Mouse (Mus musculus) limb, embryonic 11.5 days (tissue): ENCODE results near the gene Chid1. TPM values are rescaled to one million over a fixed set of nuclear protein-coding genes. Genes with fewer than 3 reads are reported as not detected.
A peak's percentile ranks its signal among the peaks of the same experiment; 100 is the strongest.

Experiments
- ATAC-seq: fragments of 200-750 bp; cut with Nextera tagmentation; 2 replicates; pipeline ENCODE4 v1.8.0; 2017; ENCODE audit warnings: low read depth; ENCODE audit not compliant: insufficient number of reproducible peaks, low FRiP score, low TSS enrichment
- DNase-seq: peaks from one replicate; pipeline ENCODE4 v3.0.0-alpha.2; 2015; ENCODE audit warnings: low spot score
- H3K27ac ChIP-seq: fragments of 300-500 bp; sonication (generic); replicated peaks from 2 replicates; pipeline ENCODE4 v1.5.1; 2014; ENCODE audit warnings: low read depth, mild to moderate bottlenecking, low read length
- H3K27me3 ChIP-seq: fragments of 300-500 bp; sonication (generic); 2 replicates; pipeline ENCODE4 v1.6.1; 2014; ENCODE audit warnings: mild to moderate bottlenecking, low read length, mixed read lengths; ENCODE audit not compliant: control insufficient read depth, insufficient read depth
- H3K36me3 ChIP-seq: fragments of 300-500 bp; sonication (generic); 2 replicates; pipeline ENCODE4 v1.6.1; 2014; ENCODE audit warnings: mild to moderate bottlenecking, low read length, moderate library complexity, mixed read lengths; ENCODE audit not compliant: control insufficient read depth, insufficient read depth
- H3K4me1 ChIP-seq: fragments of 300-500 bp; sonication (generic); 2 replicates; pipeline ENCODE4 v1.6.1; 2014; ENCODE audit warnings: low read length, mixed read lengths; ENCODE audit not compliant: control insufficient read depth, insufficient read depth
- H3K4me2 ChIP-seq: fragments of 300-500 bp; sonication (generic); 2 replicates; pipeline ENCODE4 v1.6.1; 2014; ENCODE audit warnings: low read depth, mild to moderate bottlenecking, moderate library complexity; ENCODE audit not compliant: severe bottlenecking
- H3K4me3 ChIP-seq: fragments of 300-500 bp; sonication (generic); 2 replicates; pipeline ENCODE4 v1.5.1; 2014; ENCODE audit warnings: low read depth, low read length
- H3K9ac ChIP-seq: fragments of 300-500 bp; sonication (generic); 2 replicates; pipeline ENCODE4 v1.6.1; 2014; ENCODE audit warnings: mild to moderate bottlenecking, low read length
- H3K9me3 ChIP-seq: fragments of 300-500 bp; sonication (generic); 2 replicates; pipeline ENCODE4 v1.6.1; 2016; ENCODE audit warnings: low read length; ENCODE audit not compliant: control insufficient read depth
- WGBS: fragments of 180-500 bp; shearing (Covaris S2); extraction: QIAGEN DNeasy Blood & Tissue Kit; methylation state at CpG from one replicate; pipeline ENCODE4 v1.1.7; 2014; 5-methylcytosine and 5-hydroxymethylcytosine counted together
- polyA plus RNA-seq: library from polyadenylated mRNA; unstranded; fragments of >200 nt; fragmentation: Nextera tagmentation; extraction: Ambion mirVana; gene quantifications from 2 replicates; pipeline ENCODE4 v1.2.1, GENCODE M21; 2014

Chid1 gene
- polyA plus RNA-seq, 1 experiment from 2014 or later = 27.4 TPM

DNA sequence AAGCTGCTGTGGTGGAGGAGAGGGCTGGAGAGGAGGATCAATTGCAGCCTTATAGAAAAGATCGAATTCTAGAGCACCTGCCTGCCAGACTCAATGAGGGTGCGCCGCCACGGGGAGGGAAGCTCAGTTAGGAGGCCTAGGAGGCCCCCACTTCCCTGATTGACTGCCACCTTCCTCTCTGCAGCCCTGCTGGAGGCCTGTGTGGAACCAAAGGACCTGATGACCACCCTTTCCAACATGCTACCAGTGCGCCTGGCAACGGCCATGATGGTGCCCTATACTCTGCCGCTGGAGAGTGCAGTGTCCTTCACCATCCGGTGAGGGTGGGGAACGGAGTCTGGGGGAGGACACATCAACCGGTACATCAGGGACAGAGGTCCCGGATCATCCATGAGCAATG lies 81.0 kb downstream of the Chid1 start:
- peaks cover 23% of the 10 kb centered on the region for H3K4me1 ChIP-seq
- no peaks in the 10 kb centered on the region for H3K9me3 ChIP-seq
- H3K4me3 ChIP-seq = no peak overlapping the region
- peaks cover 35% of the 10 kb centered on the region for H3K27me3 ChIP-seq
- no peak for DNase-seq
- no peaks in the 10 kb centered on the region for H3K36me3 ChIP-seq
- H3K4me2 ChIP-seq = no peak overlapping the region
- WGBS = 89% methylated on average over 11 of the region's 11 CpGs
- H3K9ac ChIP-seq = no peak overlapping the region
- no peak overlapping the region for H3K27ac ChIP-seq
- no peak for ATAC-seq

DNA sequence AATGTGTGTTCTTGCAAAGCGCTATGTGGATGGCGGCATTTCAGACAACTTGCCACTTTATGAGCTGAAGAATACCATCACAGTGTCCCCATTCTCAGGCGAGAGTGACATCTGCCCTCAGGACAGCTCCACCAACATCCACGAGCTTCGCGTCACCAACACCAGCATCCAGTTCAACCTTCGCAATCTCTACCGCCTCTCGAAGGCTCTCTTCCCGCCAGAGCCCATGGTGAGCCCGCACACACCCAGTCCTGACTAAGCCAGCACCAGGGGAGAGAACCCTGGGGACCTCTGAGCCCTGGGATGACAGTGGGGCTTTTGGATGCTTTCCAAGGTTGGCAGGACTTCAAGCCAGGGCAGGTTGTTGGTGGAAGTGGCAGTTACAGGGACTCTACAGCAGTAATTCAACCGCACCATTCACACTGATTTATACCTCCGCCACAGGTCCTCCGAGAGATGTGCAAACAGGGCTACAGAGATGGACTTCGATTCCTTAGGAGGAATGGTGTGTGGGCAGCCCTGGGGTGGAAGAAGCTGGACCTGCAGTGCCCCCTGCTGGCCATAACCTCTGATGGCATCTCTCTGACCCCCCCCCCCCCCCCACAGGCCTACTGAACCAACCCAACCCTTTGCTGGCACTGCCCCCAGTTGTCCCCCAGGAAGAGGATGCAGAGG lies 81.5 kb downstream of the Chid1 start:
- WGBS = 73% methylated on average over 15 of the region's 15 CpGs
- H3K27me3 ChIP-seq = peaks cover 30% of the 10 kb centered on the region
- H3K4me1 ChIP-seq = peaks cover 21% of the 10 kb centered on the region
- no peak overlapping the region for H3K4me2 ChIP-seq
- DNase-seq (peak; percentile 68), ATAC-seq (no peak)
- H3K36me3 ChIP-seq = no peaks in the 10 kb centered on the region
- no peak overlapping the region for H3K27ac ChIP-seq
- no peak overlapping the region for H3K9ac ChIP-seq
- H3K4me3 ChIP-seq = no peak overlapping the region
- no peaks in the 10 kb centered on the region for H3K9me3 ChIP-seq

- H3K27ac ChIP-seq = no peak overlapping the region
- 97% methylated on average over 14 of the region's 14 CpGs for WGBS
- no peak overlapping the region for H3K4me2 ChIP-seq
- H3K9ac ChIP-seq = no peak overlapping the region
- no peak overlapping the region for H3K4me3 ChIP-seq
- peaks cover 24% of the 10 kb centered on the region for H3K27me3 ChIP-seq
- no peak for ATAC-seq
- no peaks in the 10 kb centered on the region for H3K36me3 ChIP-seq
- no peaks in the 10 kb centered on the region for H3K9me3 ChIP-seq
- no peak for DNase-seq
- peaks cover 17% of the 10 kb centered on the region for H3K4me1 ChIP-seq
Measured at GRCm38 (mm10) chr7:141457236-141457635, 82.4 kb downstream of the Chid1 start.

DNA sequence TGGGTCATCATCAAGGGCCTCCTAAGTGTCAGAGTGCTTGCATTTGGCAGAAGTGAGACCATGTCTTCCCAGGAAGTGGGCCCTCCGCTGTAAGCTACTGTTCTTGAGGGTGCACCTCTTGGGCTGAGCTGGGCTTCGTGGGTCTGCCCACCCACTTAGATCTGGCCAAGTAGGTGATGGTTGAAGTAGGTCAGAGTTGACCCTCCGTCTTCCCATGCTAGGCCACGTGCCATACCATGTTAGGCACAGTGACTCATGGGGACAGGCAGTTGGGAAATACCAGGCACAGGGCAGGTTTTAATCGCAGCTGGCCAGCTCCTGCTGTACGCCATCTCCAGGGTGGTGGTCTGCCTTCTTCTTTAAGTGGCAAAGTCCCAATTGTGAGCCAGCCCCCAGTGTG lies 82.9 kb downstream of the Chid1 start:
- DNase-seq = no peak
- no peak overlapping the region for H3K4me3 ChIP-seq
- peaks cover 2% of the 10 kb centered on the region; the same call in 1 of the 2 replicates for H3K36me3 ChIP-seq
- H3K27me3 ChIP-seq = peaks cover 19% of the 10 kb centered on the region
- WGBS = 90% methylated on average over 6 of the region's 6 CpGs
- no peak overlapping the region for H3K9ac ChIP-seq
- H3K27ac ChIP-seq = no peak overlapping the region
- H3K4me1 ChIP-seq = peaks cover 13% of the 10 kb centered on the region
- no peak overlapping the region for H3K4me2 ChIP-seq
- ATAC-seq = no peak
- H3K9me3 ChIP-seq = no peaks in the 10 kb centered on the region

DNA sequence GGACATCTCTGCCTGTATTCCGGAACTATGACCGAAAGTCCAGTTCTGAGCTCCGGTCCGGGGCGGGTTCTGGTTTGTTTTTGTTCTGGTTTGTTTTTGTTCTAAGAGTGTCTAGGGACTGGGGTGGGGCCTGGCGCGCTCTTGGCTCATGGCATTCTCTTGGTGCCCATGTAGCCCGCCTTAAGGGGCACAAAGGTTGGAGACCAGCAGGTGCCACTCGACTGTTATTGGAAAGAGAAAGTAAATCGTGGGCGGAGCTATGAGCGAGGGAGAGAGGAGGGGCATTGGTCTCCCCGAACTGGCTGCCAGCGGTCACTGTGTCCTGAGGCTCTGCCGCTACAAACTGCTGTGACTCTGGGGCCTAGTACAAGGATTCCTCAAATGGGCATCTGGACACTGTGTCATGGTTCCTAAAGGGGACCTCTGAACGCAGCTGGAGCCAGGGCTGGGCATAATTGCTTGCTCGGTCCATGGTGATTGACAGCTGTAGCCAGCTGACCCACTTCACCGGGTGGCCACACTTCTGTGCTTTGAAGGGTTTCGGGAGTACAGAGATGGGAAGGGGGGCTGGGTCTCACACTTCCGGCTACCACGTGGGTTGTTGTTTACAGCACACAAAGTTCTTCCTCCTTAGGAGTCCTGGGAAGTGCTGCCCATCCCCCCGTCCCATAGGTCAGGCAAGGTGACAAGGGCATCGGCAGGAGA lies 83.9 kb downstream of the Chid1 start:
- peaks cover 9% of the 10 kb centered on the region; the same call in 1 of the 2 replicates for H3K36me3 ChIP-seq
- H3K27me3 ChIP-seq = peaks cover 11% of the 10 kb centered on the region; the same call in 1 of the 2 replicates
- peaks cover 11% of the 10 kb centered on the region for H3K4me1 ChIP-seq
- peak overlapping the region; percentile 47; the same call in 1 of the 2 replicates for H3K9ac ChIP-seq
- DNase-seq (peak; percentile 60), ATAC-seq (no peak)
- WGBS = 1% methylated on average over 23 of the region's 23 CpGs
- H3K9me3 ChIP-seq = no peaks in the 10 kb centered on the region
- peak overlapping the region; percentile 96 for H3K4me2 ChIP-seq
- peak overlapping the region; percentile 62 for H3K4me3 ChIP-seq
- no peak overlapping the region for H3K27ac ChIP-seq

DNA sequence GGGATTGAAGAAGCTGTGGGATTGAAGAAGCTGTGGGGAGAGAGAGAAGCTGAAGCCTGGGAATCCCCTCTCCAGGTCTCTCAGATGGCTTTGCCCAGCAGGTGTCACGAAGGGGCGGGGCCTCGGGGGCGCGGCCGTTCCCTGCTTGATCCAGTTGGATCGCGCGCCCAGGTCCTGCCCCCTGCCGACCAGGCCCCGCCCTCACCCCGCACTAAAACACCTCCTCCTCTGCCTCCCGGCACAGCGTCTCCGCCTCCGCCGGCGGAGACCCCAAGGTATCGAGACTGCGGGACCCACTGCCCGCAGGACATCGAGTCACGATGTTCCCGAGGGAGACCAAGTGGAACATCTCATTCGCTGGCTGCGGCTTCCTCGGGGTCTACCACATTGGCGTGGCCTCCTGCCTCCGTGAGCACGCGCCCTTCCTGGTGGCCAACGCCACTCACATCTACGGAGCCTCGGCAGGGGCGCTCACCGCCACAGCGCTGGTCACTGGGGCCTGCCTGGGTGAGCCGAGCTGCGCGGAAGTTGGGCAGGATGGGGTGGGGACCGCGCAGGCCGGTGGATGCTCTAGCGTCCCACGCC lies 84.6 kb downstream of the Chid1 start, which contains the start of gene Pnpla2:
Gene Pnpla2 (plus strand): TSS at position 232 of the 585 bp plus-strand sequence.
- WGBS = under 1% methylated on average over 45 of the region's 45 CpGs

DNA sequence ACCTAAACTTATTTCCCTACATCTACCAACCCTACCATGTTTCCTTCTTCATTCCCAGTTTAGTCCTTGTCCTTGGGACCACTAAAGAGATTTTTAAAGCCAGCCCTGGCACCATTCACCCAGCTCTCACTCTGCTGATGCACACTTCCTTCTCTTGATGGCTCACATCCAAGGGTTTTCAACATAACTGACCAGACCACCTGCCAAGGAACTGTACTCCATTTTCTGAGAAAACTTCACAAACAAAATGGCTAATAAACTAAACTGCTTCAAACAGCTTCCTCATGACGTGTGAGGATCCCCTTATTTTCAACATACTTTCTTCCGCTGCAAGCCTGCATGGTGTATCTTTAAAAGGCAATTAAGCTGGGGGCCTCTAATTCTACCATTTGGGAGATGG lies 86.0 kb downstream of the Chid1 start:
- H3K4me2 ChIP-seq = no peak overlapping the region
- no peaks in the 10 kb centered on the region for H3K27me3 ChIP-seq
- ATAC-seq (no peak), DNase-seq (no peak)
- H3K9me3 ChIP-seq = no peaks in the 10 kb centered on the region
- no peak overlapping the region for H3K4me3 ChIP-seq
- H3K27ac ChIP-seq = no peak overlapping the region
- 72% methylated on average over 2 of the region's 2 CpGs for WGBS
- H3K9ac ChIP-seq = no peak overlapping the region
- peaks cover 11% of the 10 kb centered on the region; the same call in 1 of the 2 replicates for H3K36me3 ChIP-seq
- H3K4me1 ChIP-seq = peaks cover 12% of the 10 kb centered on the region

More for the DNA sequence above, 84.6 kb downstream of the Chid1 start, which contains the start of gene Pnpla2:
- Histone ChIP-seq H3K9me3 (no peaks in the 10 kb centered on the region), H3K27ac (0 out of 2 replicates have a peak within 1 kb of the TSS, but pooled peaks have one; percentile 45), H3K4me1 (peaks cover 11% of the 10 kb centered on the region), H3K27me3 (0 out of 2 replicates have a peak, but pooled peaks cover 5% of the 10 kb centered on the region), H3K4me3 (peak within 1 kb of the TSS; percentile 62), H3K36me3 (peaks cover 11% of the 10 kb centered on the region; the same call in 1 of the 2 replicates), H3K4me2 (peak within 1 kb of the TSS; percentile 96), H3K9ac (peak within 1 kb of the TSS; percentile 47)
- ATAC-seq (peak; percentile 80), DNase-seq (peak; percentile 95)

DNA sequence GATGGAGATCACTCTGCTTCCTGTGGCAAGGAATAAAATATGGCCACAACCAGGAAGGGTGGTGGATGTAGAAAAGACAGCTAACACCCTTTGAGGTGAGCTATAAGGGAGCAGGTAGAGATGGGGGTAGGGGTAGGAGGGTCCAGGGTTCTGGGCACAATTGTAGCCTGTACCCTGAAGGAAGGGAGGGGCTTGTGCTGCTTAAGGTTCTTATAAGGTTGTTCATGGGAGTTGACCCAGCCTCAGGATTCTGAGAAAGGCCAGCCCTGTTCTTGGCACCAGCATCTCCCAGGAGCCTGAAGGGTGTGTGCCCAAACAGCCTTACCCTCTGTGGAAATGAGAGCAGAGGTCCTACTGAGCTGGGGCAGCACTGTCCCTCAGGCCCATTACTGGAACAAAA lies 87.7 kb downstream of the Chid1 start:
- Histone ChIP-seq H3K4me2 (no peak overlapping the region), H3K27ac (no peak overlapping the region), H3K9me3 (no peaks in the 10 kb centered on the region), H3K4me1 (peaks cover 17% of the 10 kb centered on the region), H3K9ac (no peak overlapping the region), H3K27me3 (no peaks in the 10 kb centered on the region), H3K36me3 (peaks cover 11% of the 10 kb centered on the region; the same call in 1 of the 2 replicates), H3K4me3 (no peak overlapping the region)
- ATAC-seq (no peak), DNase-seq (no peak)
